Mouse (Mus musculus): ENCODE measurements around the gene Carmil1. TPM values are rescaled to one million over a fixed set of nuclear protein-coding genes. Genes with fewer than 3 reads are reported as not detected.

Gene Carmil1
- polyA plus RNA-seq, 1 experiment from 2014 or later: 7.5 TPM

GRCm38 (mm10) chr13:24272740-24273377, 7.7 kb downstream of the Carmil1 start:
- H3K4me1 ChIP-seq (ENCODE audit: control insufficient read depth in 2 of 2, insufficient read depth in 2 of 2, low read length in 2 of 2): no peaks in the 10 kb centered on the region
- no peak overlapping the region for H3K4me2 ChIP-seq (ENCODE audit: low read length)
- 68% methylated on average over 4 of the region's 4 CpGs for WGBS
- ATAC-seq (ENCODE audit: insufficient number of reproducible peaks, insufficient read depth, low FRiP score, low read depth): no peak
- no peaks in the 10 kb centered on the region for H3K36me3 ChIP-seq (ENCODE audit: control insufficient read depth, insufficient read depth, low read length)
- no peaks in the 10 kb centered on the region for H3K9me3 ChIP-seq (ENCODE audit: control insufficient read depth, low read length)
- H3K4me3 ChIP-seq (ENCODE audit: control insufficient read depth in 1 of 2, insufficient read depth in 1 of 2, low read depth in 1 of 2, low read length in 2 of 2): no peak overlapping the region
- no peaks in the 10 kb centered on the region for H3K27me3 ChIP-seq (ENCODE audit: control insufficient read depth, insufficient read depth, low read length)
- H3K27ac ChIP-seq (replicated peaks in 1 of 2; ENCODE audit: control insufficient read depth in 1 of 2, insufficient read depth in 1 of 2, low read depth in 2 of 2, low read length in 2 of 2): no peak overlapping the region
- no peak overlapping the region for H3K9ac ChIP-seq (ENCODE audit: low read length)

GRCm38 (mm10) chr13:24269100-24269465, 11.5 kb downstream of the Carmil1 start:
- no peak overlapping the region for H3K4me3 ChIP-seq (ENCODE audit: control insufficient read depth in 1 of 2, insufficient read depth in 1 of 2, low read depth in 1 of 2, low read length in 2 of 2)
- 66% methylated on average over 3 of the region's 3 CpGs for WGBS
- H3K27ac ChIP-seq (replicated peaks in 1 of 2; ENCODE audit: control insufficient read depth in 1 of 2, insufficient read depth in 1 of 2, low read depth in 2 of 2, low read length in 2 of 2): no peak overlapping the region
- H3K27me3 ChIP-seq (ENCODE audit: control insufficient read depth, insufficient read depth, low read length): no peaks in the 10 kb centered on the region
- H3K4me1 ChIP-seq (ENCODE audit: control insufficient read depth in 2 of 2, insufficient read depth in 2 of 2, low read length in 2 of 2): no peaks in the 10 kb centered on the region
- H3K4me2 ChIP-seq (ENCODE audit: low read length): no peak overlapping the region
- no peaks in the 10 kb centered on the region for H3K36me3 ChIP-seq (ENCODE audit: control insufficient read depth, insufficient read depth, low read length)
- H3K9me3 ChIP-seq (ENCODE audit: control insufficient read depth, low read length): no peaks in the 10 kb centered on the region
- ATAC-seq (ENCODE audit: insufficient number of reproducible peaks, insufficient read depth, low FRiP score, low read depth): no peak
- no peak overlapping the region for H3K9ac ChIP-seq (ENCODE audit: low read length)

- ATAC-seq (ENCODE audit: insufficient number of reproducible peaks, insufficient read depth, low FRiP score, low read depth): no peak
These were observed 12.1 kb downstream of the Carmil1 start for GRCm38 (mm10) chr13:24268355-24269099.

GRCm38 (mm10) chr13:24264760-24265159, 15.8 kb downstream of the Carmil1 start:
- Histone ChIP-seq H3K27me3 (ENCODE audit: control insufficient read depth, insufficient read depth, low read length) (no peaks in the 10 kb centered on the region), H3K4me3 (ENCODE audit: control insufficient read depth in 1 of 2, insufficient read depth in 1 of 2, low read depth in 1 of 2, low read length in 2 of 2) (no peak overlapping the region), H3K9ac (ENCODE audit: low read length) (no peak overlapping the region), H3K36me3 (ENCODE audit: control insufficient read depth, insufficient read depth, low read length) (no peaks in the 10 kb centered on the region), H3K4me2 (ENCODE audit: low read length) (no peak overlapping the region), H3K9me3 (ENCODE audit: control insufficient read depth, low read length) (no peaks in the 10 kb centered on the region), H3K27ac (replicated peaks in 1 of 2; ENCODE audit: control insufficient read depth in 1 of 2, insufficient read depth in 1 of 2, low read depth in 2 of 2, low read length in 2 of 2) (no peak overlapping the region), H3K4me1 (ENCODE audit: control insufficient read depth in 2 of 2, insufficient read depth in 2 of 2, low read length in 2 of 2) (no peaks in the 10 kb centered on the region)
- WGBS: 67% methylated on average over 5 of the region's 5 CpGs
- ATAC-seq (ENCODE audit: insufficient number of reproducible peaks, insufficient read depth, low FRiP score, low read depth): no peak

More at GRCm38 (mm10) chr13:24268355-24269099, 12.1 kb downstream of the Carmil1 start:
- Histone ChIP-seq H3K4me2 (ENCODE audit: low read length) (no peak overlapping the region), H3K36me3 (ENCODE audit: control insufficient read depth, insufficient read depth, low read length) (no peaks in the 10 kb centered on the region), H3K27ac (replicated peaks in 1 of 2; ENCODE audit: control insufficient read depth in 1 of 2, insufficient read depth in 1 of 2, low read depth in 2 of 2, low read length in 2 of 2) (no peak overlapping the region), H3K9me3 (ENCODE audit: control insufficient read depth, low read length) (no peaks in the 10 kb centered on the region), H3K4me1 (ENCODE audit: control insufficient read depth in 2 of 2, insufficient read depth in 2 of 2, low read length in 2 of 2) (no peaks in the 10 kb centered on the region), H3K9ac (ENCODE audit: low read length) (no peak overlapping the region), H3K27me3 (ENCODE audit: control insufficient read depth, insufficient read depth, low read length) (no peaks in the 10 kb centered on the region), H3K4me3 (ENCODE audit: control insufficient read depth in 1 of 2, insufficient read depth in 1 of 2, low read depth in 1 of 2, low read length in 2 of 2) (no peak overlapping the region)
- WGBS: 79% methylated on average over 14 of the region's 14 CpGs

GRCm38 (mm10) chr13:24263560-24263959, 17.0 kb downstream of the Carmil1 start:
- H3K4me2 ChIP-seq (ENCODE audit: low read length): no peak overlapping the region
- WGBS: 78% methylated on average over 4 of the region's 4 CpGs
- no peak for ATAC-seq (ENCODE audit: insufficient number of reproducible peaks, insufficient read depth, low FRiP score, low read depth)
- H3K4me3 ChIP-seq (ENCODE audit: control insufficient read depth in 1 of 2, insufficient read depth in 1 of 2, low read depth in 1 of 2, low read length in 2 of 2): no peak overlapping the region
- no peak overlapping the region for H3K9ac ChIP-seq (ENCODE audit: low read length)
- no peaks in the 10 kb centered on the region for H3K4me1 ChIP-seq (ENCODE audit: control insufficient read depth in 2 of 2, insufficient read depth in 2 of 2, low read length in 2 of 2)
- H3K9me3 ChIP-seq (ENCODE audit: control insufficient read depth, low read length): no peaks in the 10 kb centered on the region
- H3K27ac ChIP-seq (replicated peaks in 1 of 2; ENCODE audit: control insufficient read depth in 1 of 2, insufficient read depth in 1 of 2, low read depth in 2 of 2, low read length in 2 of 2): no peak overlapping the region
- no peaks in the 10 kb centered on the region for H3K36me3 ChIP-seq (ENCODE audit: control insufficient read depth, insufficient read depth, low read length)
- H3K27me3 ChIP-seq (ENCODE audit: control insufficient read depth, insufficient read depth, low read length): no peaks in the 10 kb centered on the region

GRCm38 (mm10) chr13:24260751-24261591, 19.6 kb downstream of the Carmil1 start:
- 72% methylated on average over 10 of the region's 10 CpGs for WGBS
- Histone ChIP-seq H3K4me3 (ENCODE audit: control insufficient read depth in 1 of 2, insufficient read depth in 1 of 2, low read depth in 1 of 2, low read length in 2 of 2) (no peak overlapping the region), H3K27me3 (ENCODE audit: control insufficient read depth, insufficient read depth, low read length) (no peaks in the 10 kb centered on the region), H3K36me3 (ENCODE audit: control insufficient read depth, insufficient read depth, low read length) (no peaks in the 10 kb centered on the region), H3K4me2 (ENCODE audit: low read length) (no peak overlapping the region), H3K9ac (ENCODE audit: low read length) (no peak overlapping the region), H3K27ac (replicated peaks in 1 of 2; ENCODE audit: control insufficient read depth in 1 of 2, insufficient read depth in 1 of 2, low read depth in 2 of 2, low read length in 2 of 2) (no peak overlapping the region), H3K4me1 (ENCODE audit: control insufficient read depth in 2 of 2, insufficient read depth in 2 of 2, low read length in 2 of 2) (no peaks in the 10 kb centered on the region), H3K9me3 (ENCODE audit: control insufficient read depth, low read length) (no peaks in the 10 kb centered on the region)
- ATAC-seq (ENCODE audit: insufficient number of reproducible peaks, insufficient read depth, low FRiP score, low read depth): no peak

GRCm38 (mm10) chr13:24257809-24258208, 22.8 kb downstream of the Carmil1 start:
- Histone ChIP-seq H3K36me3 (ENCODE audit: control insufficient read depth, insufficient read depth, low read length) (no peaks in the 10 kb centered on the region), H3K9me3 (ENCODE audit: control insufficient read depth, low read length) (no peaks in the 10 kb centered on the region), H3K27ac (replicated peaks in 1 of 2; ENCODE audit: control insufficient read depth in 1 of 2, insufficient read depth in 1 of 2, low read depth in 2 of 2, low read length in 2 of 2) (no peak overlapping the region), H3K9ac (ENCODE audit: low read length) (no peak overlapping the region), H3K4me3 (ENCODE audit: control insufficient read depth in 1 of 2, insufficient read depth in 1 of 2, low read depth in 1 of 2, low read length in 2 of 2) (no peak overlapping the region), H3K4me1 (ENCODE audit: control insufficient read depth in 2 of 2, insufficient read depth in 2 of 2, low read length in 2 of 2) (peaks cover 0 to 3% of the 10 kb centered on the region in 2 experiments; a peak in 1 of 4 replicates), H3K4me2 (ENCODE audit: low read length) (no peak overlapping the region), H3K27me3 (ENCODE audit: control insufficient read depth, insufficient read depth, low read length) (no peaks in the 10 kb centered on the region)
- WGBS: 91% methylated on average over 6 of the region's 6 CpGs
- ATAC-seq (ENCODE audit: insufficient number of reproducible peaks, insufficient read depth, low FRiP score, low read depth): no peak
